Mouse (Mus musculus): ENCODE measurements around the gene Gm10277.

GRCm38 (mm10) chr11:77737289-77737688 lies 50.3 kb downstream of the Gm10277 start:
- TF ChIP-seq CTCF (IDR thresholded peaks at IDR 0.05; ENCODE audit: low read depth, low read length) (peak; percentile 96), POLR2A (IDR thresholded peaks at IDR 0.05; ENCODE audit: borderline replicate concordance, low read depth, low read length) (no peak)

All from bone marrow macrophage, adult 2 months (primary cell).